Mouse (Mus musculus): Measurements from ENCODE around the gene Lce6a. TPM values are rescaled to one million over a fixed set of nuclear protein-coding genes. Genes with fewer than 3 reads are reported as not detected.

The Lce6a gene
- not detected in 2 replicates for total RNA-seq (2014; fragmentation: Nextera tagmentation)
- not detected in 2 replicates for total RNA-seq (2017)
- not detected in 2 replicates for polyA plus RNA-seq (2012)

DNA sequence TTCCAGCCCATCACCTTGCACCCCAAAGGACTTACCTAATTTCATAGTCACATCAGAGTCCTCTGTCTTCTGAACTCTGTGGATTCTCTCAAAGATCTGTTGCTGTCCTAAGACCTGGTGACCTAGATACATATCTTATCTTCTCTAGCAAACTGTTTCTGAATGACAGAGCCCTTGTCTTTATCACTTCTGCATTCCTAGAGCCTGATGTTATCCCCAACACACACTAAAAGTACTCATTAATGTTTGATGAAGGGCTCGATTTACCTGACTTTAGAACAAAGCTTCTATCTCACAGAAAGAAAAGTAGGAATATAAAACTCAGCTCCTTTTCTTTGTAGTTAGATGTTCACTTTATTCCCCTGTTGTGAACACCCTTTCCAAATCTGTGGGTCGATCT lies at the start of gene Lce6a:
Gene Lce6a, minus strand, starts transcription at position 101 of the 400 bp plus-strand sequence.
- no peak for ATAC-seq (ENCODE audit: extremely low read depth, insufficient number of reproducible peaks, low FRiP score, poor library complexity, severe bottlenecking)
- no peaks in the 10 kb centered on the region for H3K4me1 ChIP-seq (ENCODE audit: insufficient read depth, low read depth, low read length)

DNA sequence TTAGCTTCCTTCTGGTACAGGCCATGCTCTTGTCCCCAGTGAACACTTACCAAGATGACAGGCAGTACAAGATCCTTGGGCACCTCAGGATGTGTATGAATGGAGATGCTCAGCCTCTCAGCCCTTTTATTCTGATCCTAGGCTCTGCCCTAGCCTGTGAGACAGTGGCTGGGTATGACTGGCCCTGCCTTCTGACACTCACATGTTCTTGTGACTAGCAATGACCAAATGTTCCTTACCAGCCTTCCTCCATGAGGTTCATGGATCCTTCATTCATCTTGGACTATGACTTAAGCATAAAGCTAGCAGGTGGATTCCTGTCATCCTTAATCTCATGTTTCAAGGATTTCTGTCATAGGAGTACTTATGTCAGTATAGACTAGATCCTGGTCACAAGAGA lies 48.8 kb upstream of the Lce6a start, which contains the start of gene Lce1a2:
Gene Lce1a2, minus strand, starts transcription at position 101 of the 400 bp plus-strand sequence.
- DNase-seq (ENCODE audit: low spot score): no peak
- H3K27me3 ChIP-seq (ENCODE audit: insufficient read depth, low read length): no peaks in the 10 kb centered on the region
- H3K36me3 ChIP-seq (replicated peaks): no peaks in the 10 kb centered on the region
- H3K4me3 ChIP-seq (ENCODE audit: low read depth, low read length): no peak within 1 kb of the TSS
- H3K9me3 ChIP-seq (replicated peaks): peaks cover 6% of the 10 kb centered on the region; the same call in 1 of the 2 replicates
- no peaks in the 10 kb centered on the region for H3K4me1 ChIP-seq (ENCODE audit: insufficient read depth, low read depth, low read length)
- TF ChIP-seq CTCF (IDR thresholded peaks at IDR 0.05; ENCODE audit: low read depth, low read length) (no peak), TAL1 (conservative IDR thresholded peaks at IDR 0.05; ENCODE audit: low read depth, low read length) (no peak), GATA1 (IDR thresholded peaks at IDR 0.05; ENCODE audit: borderline replicate concordance, low read length) (no peak)
- ATAC-seq (ENCODE audit: extremely low read depth, insufficient number of reproducible peaks, low FRiP score, poor library complexity, severe bottlenecking): no peak

More for the DNA sequence above, at the start of gene Lce6a:
- Histone ChIP-seq H3K27me3 (ENCODE audit: insufficient read depth, low read length) (no peaks in the 10 kb centered on the region), H3K4me3 (ENCODE audit: low read depth, low read length) (no peak within 1 kb of the TSS), H3K9me3 (replicated peaks) (0 out of 2 replicates have a peak, but pooled peaks cover 2% of the 10 kb centered on the region), H3K36me3 (replicated peaks) (no peaks in the 10 kb centered on the region)
- no peak for TF ChIP-seq CTCF (IDR thresholded peaks at IDR 0.05; ENCODE audit: low read depth, low read length)
- no peak for TF ChIP-seq POLR2AphosphoS5 (IDR thresholded peaks at IDR 0.05; ENCODE audit: insufficient replicate concordance, low read depth, low read length)
- no peak for TF ChIP-seq GATA1 (IDR thresholded peaks at IDR 0.05; ENCODE audit: borderline replicate concordance, low read length)
- TF ChIP-seq TAL1 (conservative IDR thresholded peaks at IDR 0.05; ENCODE audit: low read depth, low read length): no peak
- no peak for TF ChIP-seq GATA2 (IDR thresholded peaks at IDR 0.05; ENCODE audit: borderline replicate concordance, low read depth, low read length)
- no peak for DNase-seq (ENCODE audit: low spot score)

DNA sequence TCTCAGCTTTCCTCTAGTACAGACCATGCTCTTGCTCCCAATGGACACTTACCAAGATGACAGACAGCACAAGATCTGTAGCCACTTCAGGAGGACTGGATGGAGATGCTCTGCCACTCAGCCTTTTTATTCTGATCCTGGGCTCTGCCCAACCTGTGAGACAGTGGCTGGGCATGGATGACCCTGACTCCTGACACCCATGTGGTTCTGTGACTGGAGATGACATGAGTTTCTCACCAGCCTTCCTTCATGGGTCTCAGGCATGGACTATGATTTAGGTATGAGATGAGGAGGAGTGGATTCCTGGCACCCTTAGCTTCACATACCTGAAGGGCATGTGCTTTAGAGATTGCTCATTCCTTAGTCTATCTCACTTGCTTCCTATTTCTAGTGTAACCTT lies 35.4 kb upstream of the Lce6a start, which contains the start of gene Lce1b:
Gene Lce1b, minus strand, starts transcription at position 101 of the 400 bp plus-strand sequence.
- no peaks in the 10 kb centered on the region for H3K27me3 ChIP-seq (ENCODE audit: insufficient read depth, low read length)
- no peaks in the 10 kb centered on the region for H3K36me3 ChIP-seq (replicated peaks)
- peaks cover 7% of the 10 kb centered on the region; the same call in 1 of the 2 replicates for H3K9me3 ChIP-seq (replicated peaks)
- ATAC-seq (ENCODE audit: extremely low read depth, insufficient number of reproducible peaks, low FRiP score, poor library complexity, severe bottlenecking) (no peak), DNase-seq (ENCODE audit: low spot score) (no peak)
- H3K4me3 ChIP-seq (ENCODE audit: low read depth, low read length): no peak within 1 kb of the TSS
- no peaks in the 10 kb centered on the region for H3K4me1 ChIP-seq (ENCODE audit: insufficient read depth, low read depth, low read length)
- TF ChIP-seq CTCF (IDR thresholded peaks at IDR 0.05; ENCODE audit: low read depth, low read length): no peak
- no peak for TF ChIP-seq GATA1 (IDR thresholded peaks at IDR 0.05; ENCODE audit: borderline replicate concordance, low read length)
- TF ChIP-seq POLR2AphosphoS5 (IDR thresholded peaks at IDR 0.05; ENCODE audit: insufficient replicate concordance, low read depth, low read length): no peak
- no peak for TF ChIP-seq GATA2 (IDR thresholded peaks at IDR 0.05; ENCODE audit: borderline replicate concordance, low read depth, low read length)
- TF ChIP-seq TAL1 (conservative IDR thresholded peaks at IDR 0.05; ENCODE audit: low read depth, low read length): no peak

DNA sequence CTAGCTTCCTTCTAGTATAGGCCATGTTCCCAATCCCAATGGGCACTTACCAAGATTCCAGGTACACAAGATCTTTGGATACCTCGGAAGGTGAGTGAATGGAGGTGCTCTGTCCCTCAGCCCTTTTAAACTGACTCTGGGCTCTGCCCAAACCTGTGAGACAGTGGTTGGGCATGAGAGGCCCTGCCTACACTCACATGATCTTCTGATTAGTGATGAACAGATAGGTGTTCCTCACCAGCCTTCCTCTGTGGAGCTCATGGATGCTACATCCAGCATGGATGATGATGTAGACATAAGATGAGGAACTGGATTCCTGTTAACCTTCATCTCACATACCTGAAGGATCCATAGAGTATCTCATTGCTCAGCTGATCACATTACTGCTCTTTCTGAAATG lies 26.7 kb upstream of the Lce6a start, which contains the start of gene Lce1a1:
Gene Lce1a1, minus strand, starts transcription at position 101 of the 400 bp plus-strand sequence.
- Histone ChIP-seq H3K27me3 (ENCODE audit: insufficient read depth, low read length) (no peaks in the 10 kb centered on the region), H3K4me3 (ENCODE audit: low read depth, low read length) (no peak within 1 kb of the TSS), H3K36me3 (replicated peaks) (no peaks in the 10 kb centered on the region), H3K4me1 (ENCODE audit: insufficient read depth, low read depth, low read length) (no peaks in the 10 kb centered on the region), H3K9me3 (replicated peaks) (no peaks in the 10 kb centered on the region)
- no peak for DNase-seq (ENCODE audit: low spot score)
- TF ChIP-seq GATA2 (IDR thresholded peaks at IDR 0.05; ENCODE audit: borderline replicate concordance, low read depth, low read length) (no peak), POLR2AphosphoS5 (IDR thresholded peaks at IDR 0.05; ENCODE audit: insufficient replicate concordance, low read depth, low read length) (no peak), GATA1 (IDR thresholded peaks at IDR 0.05; ENCODE audit: borderline replicate concordance, low read length) (no peak), TAL1 (conservative IDR thresholded peaks at IDR 0.05; ENCODE audit: low read depth, low read length) (no peak), CTCF (IDR thresholded peaks at IDR 0.05; ENCODE audit: low read depth, low read length) (no peak)
- no peak for ATAC-seq (ENCODE audit: extremely low read depth, insufficient number of reproducible peaks, low FRiP score, poor library complexity, severe bottlenecking)

DNA sequence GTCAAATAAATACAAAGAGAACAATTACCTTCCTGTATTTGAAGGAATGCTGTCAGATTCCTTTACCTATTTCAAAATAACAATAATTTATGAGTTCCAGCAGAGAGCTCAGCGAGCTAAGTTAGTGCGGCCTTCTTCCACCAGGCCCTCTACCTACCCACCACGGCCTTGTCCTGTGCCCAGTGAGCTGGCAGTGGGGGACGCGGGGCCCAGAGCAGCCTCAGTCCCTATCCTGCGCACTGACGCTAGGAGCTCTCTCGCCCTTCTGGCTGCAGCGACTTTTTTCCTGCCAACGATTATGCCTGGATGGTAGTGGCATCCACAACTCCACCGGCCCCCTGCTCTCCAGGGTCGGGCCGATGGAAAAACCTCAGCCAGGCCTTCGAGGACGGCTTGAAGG lies 18.4 kb upstream of the Lce6a start:
- DNase-seq (ENCODE audit: low spot score): no peak
- H3K9me3 ChIP-seq (replicated peaks): peaks cover 6% of the 10 kb centered on the region
- no peak for ATAC-seq (ENCODE audit: extremely low read depth, insufficient number of reproducible peaks, low FRiP score, poor library complexity, severe bottlenecking)
- TF ChIP-seq GATA1 (IDR thresholded peaks at IDR 0.05; ENCODE audit: borderline replicate concordance, low read length) (no peak), CTCF (IDR thresholded peaks at IDR 0.05; ENCODE audit: low read depth, low read length) (no peak), GATA2 (IDR thresholded peaks at IDR 0.05; ENCODE audit: borderline replicate concordance, low read depth, low read length) (no peak), POLR2AphosphoS5 (IDR thresholded peaks at IDR 0.05; ENCODE audit: insufficient replicate concordance, low read depth, low read length) (no peak), TAL1 (conservative IDR thresholded peaks at IDR 0.05; ENCODE audit: low read depth, low read length) (no peak)
- no peaks in the 10 kb centered on the region for H3K36me3 ChIP-seq (replicated peaks)
- H3K4me1 ChIP-seq (ENCODE audit: insufficient read depth, low read depth, low read length): no peaks in the 10 kb centered on the region
- no peak overlapping the region; the same call in 1 of the 2 replicates for H3K4me3 ChIP-seq (ENCODE audit: low read depth, low read length)
- H3K27me3 ChIP-seq (ENCODE audit: insufficient read depth, low read length): no peaks in the 10 kb centered on the region

DNA sequence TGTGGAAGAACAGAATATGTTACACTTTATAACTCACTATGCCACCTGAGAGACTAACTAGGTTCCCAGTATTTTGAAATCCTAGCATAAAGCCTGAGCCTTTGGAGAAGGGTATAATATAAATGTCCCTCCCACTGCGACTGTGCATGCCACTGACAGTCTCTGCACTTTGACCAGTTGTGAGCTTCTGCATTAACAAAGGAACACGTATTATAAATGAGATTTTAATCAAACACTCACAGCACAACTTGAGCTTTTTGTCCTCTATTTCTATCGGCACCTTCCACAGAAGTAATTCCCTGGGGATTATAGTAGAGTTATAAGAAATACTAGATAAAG lies 17.2 kb upstream of the Lce6a start:
- no peak for DNase-seq (ENCODE audit: low spot score)
- Histone ChIP-seq H3K4me3 (ENCODE audit: low read depth, low read length) (no peak overlapping the region), H3K4me1 (ENCODE audit: insufficient read depth, low read depth, low read length) (no peaks in the 10 kb centered on the region), H3K9me3 (replicated peaks) (peaks cover 6% of the 10 kb centered on the region), H3K36me3 (replicated peaks) (no peaks in the 10 kb centered on the region), H3K27me3 (ENCODE audit: insufficient read depth, low read length) (no peaks in the 10 kb centered on the region)
- no peak for TF ChIP-seq GATA2 (IDR thresholded peaks at IDR 0.05; ENCODE audit: borderline replicate concordance, low read depth, low read length)
- no peak for TF ChIP-seq CTCF (IDR thresholded peaks at IDR 0.05; ENCODE audit: low read depth, low read length)
- ATAC-seq (ENCODE audit: extremely low read depth, insufficient number of reproducible peaks, low FRiP score, poor library complexity, severe bottlenecking): no peak
